Mouse (Mus musculus): ENCODE data around the gene Agxt.

The Agxt gene

DNA sequence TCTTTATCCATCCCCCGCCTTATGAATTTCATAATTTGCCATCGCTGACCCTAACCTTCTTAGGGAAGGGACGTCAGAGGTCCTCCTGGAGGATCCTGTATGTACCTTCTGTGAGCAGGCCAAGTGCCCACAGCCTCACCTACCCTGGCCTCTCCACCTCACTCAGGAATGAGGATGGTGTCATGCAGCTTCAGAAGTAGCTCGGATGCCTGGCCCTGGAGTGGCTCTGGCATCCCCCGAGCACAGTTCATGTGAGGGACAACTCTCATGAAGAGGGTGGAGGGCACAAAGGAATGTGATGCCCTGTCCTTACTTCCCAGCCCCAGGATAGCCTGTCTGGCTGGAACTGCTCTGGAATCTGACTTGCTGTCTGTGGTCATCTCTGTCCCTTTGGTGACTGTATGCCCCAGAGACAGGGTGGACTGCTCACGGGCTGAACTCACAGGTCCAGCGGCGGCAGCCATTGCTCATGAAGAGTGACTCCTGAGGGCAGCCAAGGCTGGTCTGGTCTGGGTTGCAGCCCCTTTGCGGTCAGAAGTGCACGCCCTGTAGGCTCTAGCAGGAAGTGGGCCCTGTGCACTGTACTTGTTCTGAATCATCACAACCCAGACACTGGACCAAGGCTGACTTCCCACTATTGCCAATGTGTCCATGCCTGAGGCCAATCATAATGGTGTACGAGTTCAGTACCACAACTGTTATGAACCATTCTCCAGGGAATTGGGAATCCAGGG is 31.5 kb downstream of the Agxt start:
- no peak for TF ChIP-seq GATA4 (IDR thresholded peaks at IDR 0.05; ENCODE audit: insufficient replicate concordance, low read length)

GRCm38 (mm10) chr1:93168295-93168775 is 33.3 kb downstream of the Agxt start, which contains the start of gene Crocc2:
Gene Crocc2 (plus strand): TSS chr1:93168725.
- no peak for TF ChIP-seq GATA4 (IDR thresholded peaks at IDR 0.05; ENCODE audit: insufficient replicate concordance, low read length)

GRCm38 (mm10) chr1:93173665-93174064 is 38.6 kb downstream of the Agxt start:
- TF ChIP-seq GATA4 (IDR thresholded peaks at IDR 0.05; ENCODE audit: insufficient replicate concordance, low read length) = no peak

DNA sequence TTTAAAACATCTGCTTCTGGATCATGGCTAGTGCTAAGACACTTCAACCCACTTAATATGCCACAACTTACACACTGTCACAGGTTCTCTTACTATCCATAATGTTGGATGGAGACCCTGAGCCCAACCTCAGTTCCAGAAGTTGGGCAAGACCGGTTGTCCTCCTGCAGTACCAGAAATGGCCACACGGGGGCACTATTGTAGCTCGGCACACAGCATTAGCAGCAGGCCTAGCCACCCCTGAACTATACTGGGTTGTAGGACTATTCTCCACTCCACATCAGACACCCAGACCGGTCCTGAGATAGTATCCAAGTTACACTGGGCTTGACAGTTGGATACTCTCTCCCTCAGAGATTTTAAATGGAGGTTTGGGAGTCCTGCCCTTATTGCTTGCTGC is 39.4 kb downstream of the Agxt start:
- no peak for TF ChIP-seq GATA4 (IDR thresholded peaks at IDR 0.05; ENCODE audit: insufficient replicate concordance, low read length)

GRCm38 (mm10) chr1:93175849-93176248 is 40.8 kb downstream of the Agxt start:
- TF ChIP-seq GATA4 (IDR thresholded peaks at IDR 0.05; ENCODE audit: insufficient replicate concordance, low read length) = no peak

DNA sequence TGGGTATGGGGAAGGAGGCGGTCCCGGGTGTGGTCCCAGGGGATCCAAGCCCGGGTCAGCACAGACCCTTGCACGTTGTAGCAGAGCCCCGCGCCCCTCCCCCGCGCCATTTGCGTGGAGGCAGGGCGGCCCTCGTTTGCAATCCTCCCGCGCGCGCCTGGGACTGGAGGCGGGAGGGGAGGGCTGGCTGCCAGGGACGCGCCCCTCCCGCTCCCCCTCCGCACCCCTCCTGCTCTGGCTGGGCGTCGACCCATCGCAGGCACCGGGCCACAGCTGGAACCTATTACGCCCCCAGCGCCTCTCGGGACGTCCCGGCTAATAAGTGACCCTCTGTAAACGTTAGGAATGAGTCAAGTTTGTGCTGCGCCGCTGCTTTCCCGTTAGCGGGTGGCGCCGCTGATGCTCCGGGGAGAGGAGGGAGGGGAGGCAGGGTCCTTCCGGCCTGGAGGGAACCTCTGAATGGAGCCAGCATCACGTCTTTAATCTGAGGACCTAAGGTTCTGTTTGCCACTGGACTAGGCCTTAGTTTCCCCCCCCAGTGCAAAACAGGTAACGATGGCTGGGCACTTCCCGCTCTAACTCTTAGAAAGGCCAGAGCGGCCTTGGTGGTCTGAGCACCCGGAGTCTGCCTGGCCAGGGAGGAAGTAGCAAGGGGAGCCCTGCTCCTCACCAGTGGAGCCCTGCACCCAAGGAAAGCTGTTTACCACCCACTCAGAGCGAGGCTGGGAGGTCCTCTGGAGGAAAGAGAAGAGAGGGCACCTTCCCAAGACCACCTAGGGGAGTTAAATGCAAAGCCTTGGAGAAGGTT is 41.7 kb downstream of the Agxt start:
- TF ChIP-seq GATA4 (IDR thresholded peaks at IDR 0.05; ENCODE audit: insufficient replicate concordance, low read length) = no peak

- no peak for TF ChIP-seq GATA4 (IDR thresholded peaks at IDR 0.05; ENCODE audit: insufficient replicate concordance, low read length)
These were observed 47.2 kb downstream of the Agxt start for GRCm38 (mm10) chr1:93182281-93182680.

- no peak for TF ChIP-seq GATA4 (IDR thresholded peaks at IDR 0.05; ENCODE audit: insufficient replicate concordance, low read length)
These were observed 49.2 kb downstream of the Agxt start for GRCm38 (mm10) chr1:93184071-93184828.

GRCm38 (mm10) chr1:93190726-93191305 is 55.8 kb downstream of the Agxt start:
- no peak for TF ChIP-seq GATA4 (IDR thresholded peaks at IDR 0.05; ENCODE audit: insufficient replicate concordance, low read length)

DNA sequence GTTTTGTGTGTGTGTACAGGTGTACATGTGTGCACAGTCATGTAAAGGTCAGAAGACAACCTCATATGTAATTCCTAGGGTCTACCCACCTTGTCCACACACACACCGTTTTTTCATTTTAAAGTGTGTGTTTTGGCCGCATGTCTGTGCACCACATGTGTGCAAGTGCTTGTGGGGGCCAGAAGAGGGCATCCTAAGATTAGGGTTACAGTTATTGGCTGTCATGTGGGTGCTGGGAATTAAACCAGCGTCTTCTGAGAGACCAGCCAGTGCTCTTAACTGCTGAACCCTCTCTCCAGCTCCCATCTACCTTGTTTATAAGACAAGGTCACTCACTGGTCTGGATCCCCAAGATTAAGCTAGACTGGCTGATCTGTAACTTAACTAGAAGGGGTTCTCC is 59.9 kb downstream of the Agxt start:
- TF ChIP-seq GATA4 (IDR thresholded peaks at IDR 0.05; ENCODE audit: insufficient replicate concordance, low read length) = no peak
